Mouse (Mus musculus) embryonic facial prominence, embryonic 11.5 days (tissue): Measurements from ENCODE around the gene Prpf8. TPM values are rescaled to one million over a fixed set of nuclear protein-coding genes. Genes with fewer than 3 reads are reported as not detected.
A peak's percentile ranks its signal among the peaks of the same experiment; 100 is the strongest.

Experiments used
- ATAC-seq: fragments of 200-750 bp; cut with Nextera tagmentation; replicated peaks from 2 replicates; pipeline ENCODE4 v1.8.0; 2017; ENCODE audit warnings: low read depth; ENCODE audit not compliant: insufficient number of reproducible peaks, low FRiP score, low TSS enrichment
- DNase-seq: peaks from one replicate; pipeline ENCODE4 v3.0.0-alpha.2; 2015; ENCODE audit warnings: low spot score
- H3K27ac ChIP-seq: fragments of 300-500 bp; sonication (generic); replicated peaks from 2 replicates; pipeline ENCODE4 v1.5.1; 2014; ENCODE audit warnings: mild to moderate bottlenecking, low read depth, low read length, control low read depth
- H3K27me3 ChIP-seq: fragments of 300-500 bp; sonication (generic); 2 replicates; pipeline ENCODE4 v1.6.1; 2014; ENCODE audit warnings: mild to moderate bottlenecking, low read length, moderate library complexity, mixed read lengths; ENCODE audit not compliant: control insufficient read depth, insufficient read depth
- H3K36me3 ChIP-seq: fragments of 300-500 bp; sonication (generic); replicated peaks from 2 replicates; pipeline ENCODE4 v1.6.1; 2014; ENCODE audit warnings: low read depth, mild to moderate bottlenecking, low read length, moderate library complexity, mixed read lengths; ENCODE audit not compliant: control insufficient read depth, insufficient read depth
- H3K4me1 ChIP-seq: fragments of 300-500 bp; sonication (generic); 2 replicates; pipeline ENCODE4 v1.6.1; 2014; ENCODE audit warnings: low read length, mixed read lengths; ENCODE audit not compliant: control insufficient read depth, insufficient read depth
- H3K4me2 ChIP-seq: fragments of 300-500 bp; sonication (generic); 2 replicates; pipeline ENCODE4 v1.6.1; 2014; ENCODE audit warnings: low read depth, mild to moderate bottlenecking, control low read depth, low read length, moderate library complexity
- H3K4me3 ChIP-seq: fragments of 300-500 bp; sonication (generic); 2 replicates; pipeline ENCODE4 v1.5.1; 2014; ENCODE audit warnings: low read depth, low read length, control low read depth
- H3K9ac ChIP-seq: fragments of 300-500 bp; sonication (generic); replicated peaks from 2 replicates; pipeline ENCODE4 v1.6.1; 2014; ENCODE audit warnings: mild to moderate bottlenecking, control low read depth, low read length
- H3K9me3 ChIP-seq: fragments of 300-500 bp; sonication (generic); replicated peaks from 2 replicates; pipeline ENCODE4 v1.6.1; 2016; ENCODE audit warnings: mild to moderate bottlenecking, low read length, inconsistent platforms, mixed read lengths; ENCODE audit not compliant: control insufficient read depth
- WGBS: fragments of 180-500 bp; shearing (Covaris S2); extraction: QIAGEN DNeasy Blood & Tissue Kit; methylation state at CpG from one replicate; pipeline ENCODE4 v1.1.7; 2014; 5-methylcytosine and 5-hydroxymethylcytosine counted together
- polyA plus RNA-seq: library from polyadenylated mRNA; unstranded; fragments of >200 nt; fragmentation: Nextera tagmentation; extraction: Ambion mirVana; gene quantifications from 2 replicates; pipeline ENCODE4 v1.2.1, GENCODE M21; 2014

Prpf8 gene
- 102 and 103 TPM in 2 replicates for polyA plus RNA-seq

- peak; percentile 97 for ATAC-seq
- Histone ChIP-seq H3K9me3 (no peaks in the 10 kb centered on the region), H3K27me3 (no peaks in the 10 kb centered on the region), H3K4me3 (peak within 1 kb of the TSS; percentile 94), H3K4me1 (peaks cover 3% of the 10 kb centered on the region), H3K27ac (peak within 1 kb of the TSS; percentile 54; the same call in 1 of the 2 replicates), H3K36me3 (peaks cover 4% of the 10 kb centered on the region), H3K9ac (peak within 1 kb of the TSS; percentile 93), H3K4me2 (peak within 1 kb of the TSS; percentile 82)
- under 1% methylated on average over 51 of the region's 52 CpGs for whole genome bisulfite sequencing
- peak; percentile 98 for DNase-seq
Observed at GRCm38 (mm10) chr11:75486601-75487285, at the start of gene Prpf8. Prpf8 (plus strand) TSS chr11:75486816.

GRCm38 (mm10) chr11:75438194-75438593, 48.4 kb upstream of the Prpf8 start:
- Histone ChIP-seq H3K27me3 (no peaks in the 10 kb centered on the region), H3K4me3 (no peak overlapping the region), H3K27ac (no peak overlapping the region), H3K4me1 (no peaks in the 10 kb centered on the region), H3K4me2 (no peak overlapping the region), H3K36me3 (no peaks in the 10 kb centered on the region), H3K9ac (no peak overlapping the region), H3K9me3 (no peaks in the 10 kb centered on the region)
- ATAC-seq (no peak), DNase-seq (no peak)
- 83% methylated on average over 13 of the region's 13 CpGs for WGBS

DNA sequence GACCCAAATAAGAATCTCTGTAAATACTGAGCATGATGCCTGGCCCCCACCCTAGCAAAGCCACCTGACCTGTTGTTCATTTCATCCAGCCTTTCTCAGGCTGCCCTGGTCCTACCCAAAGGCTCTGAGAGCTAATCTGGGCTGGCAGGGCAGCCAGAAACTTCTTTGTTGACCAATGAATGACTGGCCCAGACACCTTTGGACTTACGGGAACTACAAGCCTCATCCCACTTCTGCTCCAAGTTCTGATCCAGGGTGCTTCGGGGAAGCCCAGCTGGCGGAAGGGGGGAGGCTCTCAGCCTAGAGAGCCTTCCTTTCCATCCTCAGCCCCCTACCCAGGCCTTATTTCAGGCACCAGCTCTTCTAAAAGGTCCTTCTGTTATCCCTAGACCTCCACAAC, 47.8 kb upstream of the Prpf8 start:
- Histone ChIP-seq H3K27ac (no peak overlapping the region), H3K9ac (no peak overlapping the region), H3K4me2 (no peak overlapping the region), H3K27me3 (no peaks in the 10 kb centered on the region), H3K9me3 (no peaks in the 10 kb centered on the region), H3K36me3 (no peaks in the 10 kb centered on the region), H3K4me3 (no peak overlapping the region), H3K4me1 (no peaks in the 10 kb centered on the region)
- 95% methylated on average over 3 of the region's 3 CpGs for WGBS
- no peak for DNase-seq
- no peak for ATAC-seq

DNA sequence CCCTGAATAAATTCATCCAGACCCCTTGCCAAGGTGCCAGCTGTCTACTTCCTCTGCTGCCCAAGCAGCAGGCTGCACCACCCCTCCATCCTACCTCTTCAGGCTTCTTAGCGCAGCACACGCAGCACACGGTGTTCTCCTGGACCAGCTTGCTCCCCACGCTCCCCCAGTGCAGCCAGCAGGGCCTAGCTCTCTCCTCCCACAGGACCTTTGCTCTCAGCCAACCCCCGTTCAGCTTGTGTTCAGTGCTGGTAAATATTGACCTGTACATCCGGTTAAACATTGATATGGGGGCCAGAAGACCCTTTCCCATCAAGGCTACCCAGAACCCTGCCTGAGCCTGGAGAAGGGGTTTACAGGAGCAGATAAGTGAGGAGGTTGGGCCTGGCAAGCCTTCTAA, 47.3 kb upstream of the Prpf8 start, which contains the start of gene Serpinf2:
TSS of gene Serpinf2 (minus strand) at position 229 of the 400 bp plus-strand sequence.
- no peaks in the 10 kb centered on the region for H3K36me3 ChIP-seq
- no peaks in the 10 kb centered on the region for H3K4me1 ChIP-seq
- WGBS = 86% methylated on average over 6 of the region's 6 CpGs
- no peak for DNase-seq
- no peak for ATAC-seq
- H3K9me3 ChIP-seq = no peaks in the 10 kb centered on the region
- no peaks in the 10 kb centered on the region for H3K27me3 ChIP-seq
- H3K4me2 ChIP-seq = no peak within 1 kb of the TSS
- H3K27ac ChIP-seq = no peak within 1 kb of the TSS
- no peak within 1 kb of the TSS for H3K4me3 ChIP-seq
- H3K9ac ChIP-seq = no peak within 1 kb of the TSS

- Histone ChIP-seq H3K4me3 (no peak overlapping the region), H3K36me3 (no peaks in the 10 kb centered on the region), H3K9me3 (no peaks in the 10 kb centered on the region), H3K9ac (no peak overlapping the region), H3K4me1 (no peaks in the 10 kb centered on the region), H3K27ac (no peak overlapping the region), H3K4me2 (no peak overlapping the region), H3K27me3 (no peaks in the 10 kb centered on the region)
- WGBS = 100% methylated on average over 3 of the region's 3 CpGs
- ATAC-seq (no peak), DNase-seq (no peak)
Observed at GRCm38 (mm10) chr11:75439951-75440350, 46.7 kb upstream of the Prpf8 start.

DNA sequence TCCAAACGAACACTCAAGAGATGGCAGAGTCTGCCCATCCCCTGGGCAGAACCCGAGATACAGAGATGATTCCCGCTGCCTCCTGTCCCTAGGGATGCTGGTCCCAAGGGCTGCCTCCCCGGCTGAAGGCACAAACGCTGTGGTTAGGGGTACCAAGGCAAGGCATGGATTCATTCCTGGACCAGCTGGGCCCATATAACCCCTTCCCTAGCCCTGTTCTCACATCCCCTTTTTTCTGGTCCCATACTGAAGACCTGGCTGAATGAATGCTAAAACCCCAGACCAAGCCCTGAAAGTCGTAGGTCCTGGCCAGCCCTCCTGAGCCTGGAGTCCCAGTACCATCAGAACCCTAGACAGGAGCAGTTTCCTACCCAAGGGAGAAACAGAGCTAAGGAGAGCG, 45.6 kb upstream of the Prpf8 start:
- no peaks in the 10 kb centered on the region for H3K9me3 ChIP-seq
- H3K36me3 ChIP-seq = no peaks in the 10 kb centered on the region
- ATAC-seq = no peak
- H3K4me2 ChIP-seq = no peak overlapping the region
- no peaks in the 10 kb centered on the region for H3K4me1 ChIP-seq
- no peak overlapping the region for H3K9ac ChIP-seq
- DNase-seq = no peak
- WGBS = 88% methylated on average over 7 of the region's 7 CpGs
- no peaks in the 10 kb centered on the region for H3K27me3 ChIP-seq
- no peak overlapping the region for H3K27ac ChIP-seq
- no peak overlapping the region for H3K4me3 ChIP-seq

GRCm38 (mm10) chr11:75441601-75442000, 45.0 kb upstream of the Prpf8 start:
- no peak overlapping the region for H3K4me3 ChIP-seq
- WGBS = 89% methylated on average over 16 of the region's 16 CpGs
- no peak overlapping the region for H3K9ac ChIP-seq
- H3K9me3 ChIP-seq = no peaks in the 10 kb centered on the region
- H3K27me3 ChIP-seq = no peaks in the 10 kb centered on the region
- H3K27ac ChIP-seq = no peak overlapping the region
- no peak for DNase-seq
- no peaks in the 10 kb centered on the region for H3K36me3 ChIP-seq
- ATAC-seq = no peak
- H3K4me1 ChIP-seq = no peaks in the 10 kb centered on the region
- no peak overlapping the region for H3K4me2 ChIP-seq

DNA sequence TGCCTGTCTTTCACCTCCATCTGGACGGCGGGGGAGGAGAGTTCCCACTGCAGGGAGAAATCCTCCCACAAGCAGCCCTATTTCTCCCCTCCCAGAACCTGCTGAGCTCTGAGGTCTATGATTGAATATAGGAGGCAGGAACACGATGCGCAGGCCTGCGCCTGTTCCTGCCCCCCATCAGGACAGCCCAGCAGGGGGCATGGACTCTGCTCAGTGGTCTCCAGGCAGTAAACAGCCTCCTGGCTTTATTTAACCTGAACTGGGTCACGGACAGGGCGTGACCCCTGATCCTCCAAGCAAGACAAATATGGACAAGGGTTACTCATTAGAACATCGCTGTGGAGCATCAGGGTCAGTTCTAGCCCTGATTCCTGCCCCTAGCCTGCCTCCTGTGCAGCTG, 42.9 kb upstream of the Prpf8 start:
- WGBS = 30% methylated on average over 8 of the region's 8 CpGs
- Histone ChIP-seq H3K4me1 (no peaks in the 10 kb centered on the region), H3K9me3 (no peaks in the 10 kb centered on the region), H3K27ac (no peak overlapping the region), H3K36me3 (no peaks in the 10 kb centered on the region; the same call in 1 of the 2 replicates), H3K27me3 (no peaks in the 10 kb centered on the region), H3K4me2 (no peak overlapping the region), H3K4me3 (no peak overlapping the region), H3K9ac (no peak overlapping the region)
- no peak for DNase-seq
- no peak for ATAC-seq
